Mouse (Mus musculus): ENCODE measurements around the gene Klk9.

Klk9 gene

GRCm38 (mm10) chr7:43796355-43796754 lies 4.7 kb downstream of the Klk9 start:
- WGBS, result 6% methylated on average over 8 of the region's 8 CpGs

- WGBS, result 1% methylated on average over 28 of the region's 28 CpGs
Observed at GRCm38 (mm10) chr7:43797333-43797769, 5.7 kb downstream of the Klk9 start, which contains the start of gene Klk8. TSS of gene Klk8 (plus strand) at chr7:43797577.

- WGBS, result 38% methylated on average over 13 of the region's 13 CpGs
Observed at GRCm38 (mm10) chr7:43797844-43798462, 6.3 kb downstream of the Klk9 start.

GRCm38 (mm10) chr7:43799876-43800275 lies 8.2 kb downstream of the Klk9 start:
- 81% methylated on average over 7 of the region's 7 CpGs for whole genome bisulfite sequencing

- WGBS, result 47% methylated on average over 5 of the region's 5 CpGs
Observed at GRCm38 (mm10) chr7:43810994-43811393, 19.3 kb downstream of the Klk9 start, which contains the start of gene Klk7. TSS of gene Klk7 (plus strand) at chr7:43811294.

GRCm38 (mm10) chr7:43815211-43815610 lies 23.5 kb downstream of the Klk9 start:
- WGBS, result 86% methylated on average over 7 of the region's 7 CpGs

GRCm38 (mm10) chr7:43821581-43821980 lies 29.9 kb downstream of the Klk9 start:
- 94% methylated on average over 7 of the region's 7 CpGs for WGBS

- WGBS, result 71% methylated on average over 10 of the region's 10 CpGs
Observed at GRCm38 (mm10) chr7:43824199-43824598, 32.5 kb downstream of the Klk9 start, which contains the start of gene Klk6. TSS of gene Klk6 (plus strand) at chr7:43824499.

- WGBS, result 88% methylated on average over 5 of the region's 5 CpGs
Observed at GRCm38 (mm10) chr7:43826056-43826455, 34.4 kb downstream of the Klk9 start.

- 87% methylated on average over 4 of the region's 4 CpGs for WGBS
Observed at GRCm38 (mm10) chr7:43827706-43828105, 36.0 kb downstream of the Klk9 start.

GRCm38 (mm10) chr7:43829006-43829405 lies 37.3 kb downstream of the Klk9 start:
- WGBS, result 93% methylated on average over 8 of the region's 8 CpGs

GRCm38 (mm10) chr7:43841701-43842100 lies 50.0 kb downstream of the Klk9 start, which contains the start of gene Klk5:
TSS of gene Klk5 (plus strand) at chr7:43841971.
- 65% methylated on average over 3 of the region's 3 CpGs for WGBS

- WGBS, result 92% methylated on average over 4 of the region's 4 CpGs
Observed at GRCm38 (mm10) chr7:43843801-43844200, 52.1 kb downstream of the Klk9 start.
